Mouse (Mus musculus) liver, embryonic 11.5 days (tissue): Measurements from ENCODE around the gene Nkap. TPM values are rescaled to one million over a fixed set of nuclear protein-coding genes. Genes with fewer than 3 reads are reported as not detected.
A peak's percentile ranks its signal among the peaks of the same experiment; 100 is the strongest.
"Not testable (repeated sequence)": the region's sequence is repeated elsewhere in the genome, so short reads cannot be mapped to it uniquely, and the experiment has no call there.

Experiments used
- ATAC-seq: fragments of 200-750 bp; cut with Nextera tagmentation; replicated peaks from 2 replicates; pipeline ENCODE4 v1.8.0; 2017; ENCODE audit warnings: moderate number of reproducible peaks, mild to moderate bottlenecking, moderate TSS enrichment, moderate library complexity; ENCODE audit not compliant: low FRiP score
- DNase-seq: peaks from one replicate; pipeline ENCODE4 v3.0.0-alpha.2; 2017; ENCODE audit warnings: low spot score
- H3K27ac ChIP-seq: fragments of 300-500 bp; sonication (generic); 2 replicates; pipeline ENCODE4 v1.5.1; 2014; ENCODE audit warnings: mild to moderate bottlenecking, low read depth, low read length, control low read depth
- H3K27me3 ChIP-seq: fragments of 300-500 bp; sonication (generic); replicated peaks from 2 replicates; pipeline ENCODE4 v1.6.1; 2014; ENCODE audit warnings: low read length, mixed read lengths; ENCODE audit not compliant: control insufficient read depth, insufficient read depth
- H3K36me3 ChIP-seq: fragments of 300-500 bp; sonication (generic); 2 replicates; pipeline ENCODE4 v1.6.1; 2014; ENCODE audit warnings: mild to moderate bottlenecking, low read length, moderate library complexity, mixed read lengths; ENCODE audit not compliant: control insufficient read depth, insufficient read depth
- H3K4me1 ChIP-seq: fragments of 300-500 bp; sonication (generic); replicated peaks from 2 replicates; pipeline ENCODE4 v1.6.1; 2014; ENCODE audit warnings: low read length, mixed read lengths; ENCODE audit not compliant: control insufficient read depth, insufficient read depth
- H3K4me2 ChIP-seq: fragments of 300-500 bp; sonication (generic); 2 replicates; pipeline ENCODE4 v1.6.1; 2014; ENCODE audit warnings: mild to moderate bottlenecking, control low read depth, moderate library complexity
- H3K4me3 ChIP-seq: fragments of 300-500 bp; sonication (generic); 2 replicates; pipeline ENCODE4 v1.5.1; 2014; ENCODE audit warnings: low read depth, low read length, control low read depth
- H3K9ac ChIP-seq: fragments of 300-500 bp; sonication (generic); 2 replicates; pipeline ENCODE4 v1.6.1; 2014; ENCODE audit warnings: low read depth, low read length, control low read depth
- H3K9me3 ChIP-seq: fragments of 300-500 bp; sonication (generic); 2 replicates; pipeline ENCODE4 v1.6.1; 2016; ENCODE audit warnings: low read length, inconsistent platforms, mixed read lengths; ENCODE audit not compliant: control insufficient read depth
- WGBS: fragments of 180-500 bp; shearing (Covaris S2); extraction: QIAGEN DNeasy Blood & Tissue Kit; methylation state at CpG from one replicate; pipeline ENCODE4 v1.1.7; 2014; 5-methylcytosine and 5-hydroxymethylcytosine counted together
- polyA plus RNA-seq: library from polyadenylated mRNA; unstranded; fragments of >200 nt; fragmentation: Nextera tagmentation; extraction: Ambion mirVana; gene quantifications from 2 replicates; pipeline ENCODE4 v1.2.1, GENCODE M21; 2014

The Nkap gene
- polyA plus RNA-seq, 1 experiment from 2014 or later = 19.9 TPM

- H3K9ac ChIP-seq = no peak within 1 kb of the TSS
- WGBS = 50% methylated on average over 5 of the region's 5 CpGs
- H3K36me3 ChIP-seq = no peaks in the 10 kb centered on the region
- DNase-seq (no peak), ATAC-seq (no peak)
- H3K4me2 ChIP-seq = no peak within 1 kb of the TSS
- no peaks in the 10 kb centered on the region for H3K4me1 ChIP-seq
- no peak within 1 kb of the TSS for H3K4me3 ChIP-seq
- no peak within 1 kb of the TSS for H3K27ac ChIP-seq
- H3K9me3 ChIP-seq = no peaks in the 10 kb centered on the region
- H3K27me3 ChIP-seq = no peaks in the 10 kb centered on the region
These were observed 42.1 kb downstream of the Nkap start, which contains the start of gene Akap14 for GRCm38 (mm10) chrX:37168742-37169141. Akap14 (minus strand) TSS chrX:37168842.

- not testable (repeated sequence) for H3K27me3 ChIP-seq, H3K27ac ChIP-seq, ATAC-seq, H3K9me3 ChIP-seq, H3K36me3 ChIP-seq, DNase-seq, H3K4me2 ChIP-seq, H3K9ac ChIP-seq, H3K4me3 ChIP-seq, H3K4me1 ChIP-seq
- WGBS = 53% methylated on average over 8 of the region's 8 CpGs
These were observed 57.8 kb downstream of the Nkap start for GRCm38 (mm10) chrX:37184401-37184800.

- DNase-seq = peak; percentile 30
- no peaks in the 10 kb centered on the region for H3K4me1 ChIP-seq
- no peaks in the 10 kb centered on the region for H3K9me3 ChIP-seq
- H3K27me3 ChIP-seq = no peaks in the 10 kb centered on the region
- WGBS = 16% methylated on average over 20 of the region's 20 CpGs
- ATAC-seq = peak; percentile 57; the same call in 1 of the 2 replicates
- H3K9ac ChIP-seq = peak overlapping the region; percentile 66
- no peaks in the 10 kb centered on the region for H3K36me3 ChIP-seq
- no peak overlapping the region for H3K27ac ChIP-seq
- peak overlapping the region; percentile 76 for H3K4me2 ChIP-seq
- peak overlapping the region; percentile 65 for H3K4me3 ChIP-seq
These were observed 64.1 kb downstream of the Nkap start for GRCm38 (mm10) chrX:37190755-37191104.

- Histone ChIP-seq H3K27ac (no peak within 1 kb of the TSS), H3K4me1 (no peaks in the 10 kb centered on the region), H3K9me3 (no peaks in the 10 kb centered on the region), H3K4me2 (peak within 1 kb of the TSS; percentile 76), H3K36me3 (no peaks in the 10 kb centered on the region), H3K27me3 (no peaks in the 10 kb centered on the region), H3K9ac (peak within 1 kb of the TSS; percentile 66), H3K4me3 (peak within 1 kb of the TSS; percentile 65)
- WGBS = 11% methylated on average over 63 of the region's 63 CpGs
- DNase-seq = peak; percentile 77
- ATAC-seq = peak; percentile 85
These were observed 64.6 kb downstream of the Nkap start, which contains the start of the genes Ndufa1 and Rnf113a1 for GRCm38 (mm10) chrX:37191105-37191743. Ndufa1 (minus strand) TSS chrX:37191163. Rnf113a1 (plus strand) TSS chrX:37191245.

- Histone ChIP-seq H3K4me2 (peak overlapping the region; percentile 76), H3K27me3 (no peaks in the 10 kb centered on the region), H3K9me3 (no peaks in the 10 kb centered on the region), H3K4me1 (no peaks in the 10 kb centered on the region), H3K27ac (no peak overlapping the region), H3K4me3 (peak overlapping the region; percentile 65), H3K36me3 (no peaks in the 10 kb centered on the region), H3K9ac (peak overlapping the region; percentile 66)
- WGBS = 23% methylated on average over 28 of the region's 28 CpGs
- DNase-seq = peak; percentile 39
- ATAC-seq = no peak
These were observed 65.3 kb downstream of the Nkap start for GRCm38 (mm10) chrX:37191744-37192379.

- H3K27me3 ChIP-seq = no peaks in the 10 kb centered on the region
- no peak overlapping the region for H3K4me3 ChIP-seq
- ATAC-seq (no peak), DNase-seq (no peak)
- WGBS = 47% methylated on average over 8 of the region's 8 CpGs
- no peak overlapping the region for H3K27ac ChIP-seq
- no peaks in the 10 kb centered on the region for H3K9me3 ChIP-seq
- H3K9ac ChIP-seq = no peak overlapping the region
- no peaks in the 10 kb centered on the region for H3K4me1 ChIP-seq
- no peaks in the 10 kb centered on the region for H3K36me3 ChIP-seq
- H3K4me2 ChIP-seq = no peak overlapping the region
These were observed 72.1 kb downstream of the Nkap start for GRCm38 (mm10) chrX:37198676-37199075.

Other genes with a start within 250 kb of the Nkap start
- 2.7 and 4.3 TPM in 2 replicates for gene Nkrf, start 223.9 kb upstream of the Nkap start, polyA plus RNA-seq
- gene Sept6, start 135.0 kb upstream of the Nkap start, polyA plus RNA-seq = 13.5 and 14.1 TPM in 2 replicates
- gene Sowahd, start 78.0 kb upstream of the Nkap start, polyA plus RNA-seq = 0.21 and 0.34 TPM in 2 replicates
- gene Rpl39, start 41.4 kb upstream of the Nkap start, polyA plus RNA-seq = 683 and 708 TPM in 2 replicates
- 16.1 and 20.9 TPM in 2 replicates for gene Upf3b, start 16.5 kb upstream of the Nkap start, polyA plus RNA-seq
- gene Akap14, start 42.0 kb downstream of the Nkap start, polyA plus RNA-seq = 0.10 TPM in 1 of 2 replicates, not detected in the other
- gene Ndufa1, start 64.4 kb downstream of the Nkap start, polyA plus RNA-seq = 321 and 361 TPM in 2 replicates
- gene Rnf113a1, start 64.5 kb downstream of the Nkap start, polyA plus RNA-seq = 8.9 and 9.4 TPM in 2 replicates
- not detected in 2 replicates for gene Gm9, start 84.2 kb downstream of the Nkap start, polyA plus RNA-seq
- gene Rhox1, start 95.5 kb downstream of the Nkap start, polyA plus RNA-seq = not detected in 2 replicates
- not detected in 2 replicates for gene Rhox2a, start 118.2 kb downstream of the Nkap start, polyA plus RNA-seq
- not detected in 2 replicates for gene Rhox3a, start 123.1 kb downstream of the Nkap start, polyA plus RNA-seq
- gene Rhox4a, start 138.5 kb downstream of the Nkap start, polyA plus RNA-seq = not detected in 2 replicates